Mouse (Mus musculus) liver, postnatal 0 days (tissue): ENCODE data around the gene Cd19.

Experiments used
- CTCF ChIP-seq: sonication (generic); IDR thresholded peaks from 2 replicates; pipeline ENCODE4 v1.5.1; 2016; ENCODE audit warnings: antibody characterized with exemption, low read depth
- EP300 ChIP-seq: IDR thresholded peaks from 2 replicates; pipeline ENCODE4 v1.6.1; 2016; ENCODE audit warnings: antibody characterized with exemption, low read depth, mild to moderate bottlenecking

- TF ChIP-seq CTCF (no peak), EP300 (no peak)
Observed at GRCm38 (mm10) chr7:126444536-126444935, 29.8 kb upstream of the Cd19 start.
